Mouse (Mus musculus): ENCODE measurements at regions not wholly inside any gene's neighbourhood (a gene's known extent, or its start where the extent isn't known, plus 50 kb on each side); places are given as distances from the start of the nearest gene placed in this dataset.

DNA sequence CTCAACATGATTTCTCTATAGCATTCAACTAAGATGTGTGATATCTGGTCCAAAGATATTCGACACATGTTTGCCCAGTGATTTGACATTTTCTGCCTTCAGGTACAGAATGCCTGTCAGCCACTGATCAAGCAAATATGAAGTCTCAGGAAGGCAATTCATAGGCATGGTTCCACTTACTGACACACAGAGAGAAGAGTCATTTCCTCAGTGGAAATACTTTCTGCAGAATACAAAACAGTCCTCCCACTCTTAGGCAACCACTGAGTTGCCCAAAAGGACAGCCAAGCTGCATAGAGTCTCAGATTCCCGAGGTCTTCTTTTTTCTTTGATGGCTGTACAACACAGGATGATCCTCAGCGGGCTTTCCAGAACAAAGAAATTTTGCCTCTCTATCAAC, 110.9 kb downstream of the Ndufa4 start:
- no peak for DNase-seq

GRCm38 (mm10) chr6:11793366-11793765, 113.9 kb downstream of the Ndufa4 start:
- peak; percentile 29 for DNase-seq

DNA sequence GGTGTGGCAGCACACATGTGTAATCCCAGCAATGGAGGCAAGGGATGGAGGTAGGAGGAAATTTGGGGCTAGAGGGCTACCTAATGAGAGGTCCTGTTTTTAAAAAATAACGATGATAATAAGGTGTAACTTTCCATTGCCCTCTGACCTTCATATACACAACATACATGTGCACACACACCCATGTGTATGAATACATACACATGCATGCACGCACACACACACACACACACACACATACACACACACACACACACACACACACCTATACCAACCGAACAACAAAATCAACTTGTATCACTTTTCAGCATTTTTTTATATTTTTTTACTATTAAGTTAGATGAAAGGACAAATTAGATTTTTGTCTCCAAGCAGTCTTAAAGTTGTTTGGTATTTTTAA, 115.1 kb downstream of the Ndufa4 start:
- no peak for DNase-seq

DNA sequence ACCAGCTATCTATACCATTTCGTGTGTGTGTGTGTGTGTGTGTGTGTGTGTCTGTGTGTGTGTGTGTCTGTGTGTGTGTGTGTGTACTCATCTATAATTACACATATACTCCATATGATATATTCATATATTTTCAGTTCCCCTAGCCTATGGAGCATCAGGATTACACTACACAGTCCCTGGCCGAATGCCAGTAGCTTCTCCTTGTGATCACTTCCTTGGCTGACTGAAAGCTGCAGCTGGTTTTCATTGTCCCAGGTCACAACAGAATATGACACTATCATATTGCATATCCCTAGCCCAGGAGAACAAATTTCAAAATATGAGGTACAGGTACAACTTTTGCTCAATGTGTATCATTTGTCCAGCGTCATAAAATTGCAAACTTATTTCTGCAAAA, 116.2 kb downstream of the Ndufa4 start:
- DNase-seq, result no peak

DNA sequence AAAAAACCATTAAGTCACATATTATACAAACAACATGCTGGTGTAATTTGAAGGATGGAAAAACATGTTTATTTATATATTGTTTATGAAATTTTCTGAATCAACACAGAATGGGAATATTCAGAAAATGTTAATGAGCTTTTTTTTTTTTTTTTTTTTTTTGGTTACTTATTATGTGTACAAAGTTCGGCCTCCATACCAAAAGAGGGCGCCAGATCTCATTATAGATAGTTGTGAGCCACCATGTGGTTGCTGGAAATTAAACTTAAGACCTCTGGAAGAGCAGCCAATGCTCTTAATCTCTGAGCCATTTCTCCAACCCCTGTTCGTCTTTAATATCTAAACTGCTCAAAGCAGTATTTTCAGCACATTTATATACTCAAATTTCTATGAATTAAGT, 133.3 kb downstream of the Ndufa4 start:
- DNase-seq, result peak; percentile 30

DNA sequence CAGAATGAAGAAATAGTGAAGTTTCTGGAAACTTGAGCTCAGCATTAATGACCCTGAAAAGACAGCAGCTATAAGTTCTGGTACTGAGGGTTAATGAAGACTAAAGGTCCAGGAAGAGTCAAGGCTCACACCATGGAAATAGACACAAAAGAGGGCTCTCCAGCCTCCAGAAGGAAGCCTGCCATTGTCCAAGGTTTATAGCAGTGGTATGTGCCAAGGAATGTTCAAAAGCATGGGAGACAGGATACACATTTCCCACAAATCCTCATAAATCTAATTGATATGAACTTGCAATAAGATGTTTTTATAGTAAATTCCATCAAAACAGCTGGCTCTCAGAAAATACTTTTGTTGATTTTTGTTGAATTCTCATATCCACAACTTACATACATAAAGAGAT, 144.4 kb downstream of the Ndufa4 start:
- DNase-seq, result no peak

DNA sequence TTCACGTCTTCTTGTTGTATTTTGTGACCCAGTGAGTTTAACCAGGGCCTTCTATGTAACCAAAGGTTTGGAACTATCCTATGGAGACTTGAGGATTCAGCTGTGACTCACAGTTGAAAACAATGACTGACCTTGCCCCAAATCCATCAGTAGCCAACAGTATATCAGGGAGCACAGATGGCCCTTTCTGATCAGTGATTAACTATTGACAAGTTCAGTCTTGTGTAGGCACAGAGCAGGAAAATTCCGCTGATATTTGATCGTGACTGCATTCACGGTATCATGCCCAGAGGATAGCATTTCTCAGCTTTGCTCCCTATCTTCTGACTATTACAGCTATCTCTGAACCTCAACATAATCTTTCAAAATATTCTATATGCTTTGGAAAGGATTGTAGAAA, 169.6 kb downstream of the Ndufa4 start:
- no peak for DNase-seq

- DNase-seq, result no peak
These were observed 176.2 kb downstream of the Ndufa4 start for GRCm38 (mm10) chr6:11731126-11731525.

DNA sequence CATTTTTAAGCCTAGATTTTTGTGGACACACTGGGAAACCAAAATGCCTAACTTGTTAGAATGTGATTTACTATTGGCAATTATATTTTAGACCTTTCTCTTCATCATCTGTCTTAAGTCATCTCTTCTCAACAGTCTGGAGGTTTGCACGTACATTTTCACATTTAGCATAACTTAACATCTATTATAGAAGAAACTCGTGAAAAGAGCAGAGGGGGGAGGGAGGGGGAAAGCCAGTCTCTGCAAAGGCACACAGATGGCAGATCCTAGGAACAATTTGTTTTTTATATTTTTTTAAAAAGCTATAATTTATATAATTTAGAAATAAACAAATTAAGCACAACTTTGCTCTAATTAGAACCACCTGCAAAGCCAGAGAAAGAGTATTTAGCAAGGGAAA, 176.6 kb downstream of the Ndufa4 start:
- no peak for DNase-seq

DNA sequence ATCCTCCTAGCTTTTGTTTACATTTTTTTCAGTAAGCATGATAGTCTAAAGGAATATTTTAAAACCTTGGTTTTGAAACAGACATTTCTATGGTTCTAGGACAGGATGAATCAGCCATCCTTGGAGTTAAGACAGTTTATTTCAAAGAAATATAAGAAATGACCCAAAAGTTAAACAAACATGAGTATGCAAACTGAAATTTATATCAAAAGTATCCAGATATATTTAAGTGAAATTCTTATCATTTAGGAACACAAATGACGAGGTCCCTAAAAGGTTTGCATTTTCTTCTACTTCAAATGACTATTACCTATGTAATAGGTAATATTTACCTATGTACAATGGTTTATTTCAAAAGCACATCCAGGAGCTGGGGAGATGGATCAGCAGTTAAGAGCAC, 179.5 kb downstream of the Ndufa4 start:
- no peak for DNase-seq

DNA sequence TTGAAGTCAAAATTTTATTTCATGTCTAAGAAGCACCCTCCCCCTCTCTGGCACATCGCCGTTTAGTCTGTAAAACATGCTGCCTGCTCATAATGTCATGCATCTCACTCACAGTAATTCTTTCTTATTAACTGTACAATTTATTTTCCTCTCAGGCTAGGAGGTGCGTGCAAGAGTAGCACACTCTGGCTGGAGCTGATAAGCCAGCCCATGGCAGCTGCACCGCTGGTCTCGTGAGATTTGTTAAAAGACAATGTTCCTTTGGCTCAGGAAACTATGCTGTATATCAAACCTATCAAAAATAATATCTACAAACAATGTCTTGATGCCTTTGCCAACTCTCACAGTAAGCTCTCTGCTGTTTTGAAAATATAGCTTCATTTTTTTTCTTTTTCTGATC, 179.9 kb downstream of the Ndufa4 start:
- no peak for DNase-seq

- DNase-seq, result no peak
These were observed 183.8 kb downstream of the Ndufa4 start for GRCm38 (mm10) chr6:11723519-11723918.

DNA sequence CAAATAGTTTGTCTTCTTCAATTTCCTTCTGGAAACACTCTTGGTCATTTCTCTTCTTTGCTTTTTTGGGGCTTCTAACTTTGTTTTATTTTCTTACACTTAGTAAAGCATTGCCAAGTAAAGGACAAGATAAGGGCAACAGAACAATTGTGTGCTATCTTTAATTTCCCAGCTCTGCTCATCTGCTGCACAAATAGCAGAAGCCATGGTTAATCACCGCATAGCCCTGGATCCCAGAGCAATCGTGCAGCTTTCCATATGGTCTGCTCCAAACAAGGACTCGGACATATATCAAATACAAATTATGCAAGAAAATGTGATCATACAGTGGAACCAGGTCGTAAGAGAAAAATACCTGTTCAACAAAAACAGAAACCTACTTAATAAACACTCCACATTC, 187.0 kb downstream of the Ndufa4 start:
- DNase-seq, result no peak

DNA sequence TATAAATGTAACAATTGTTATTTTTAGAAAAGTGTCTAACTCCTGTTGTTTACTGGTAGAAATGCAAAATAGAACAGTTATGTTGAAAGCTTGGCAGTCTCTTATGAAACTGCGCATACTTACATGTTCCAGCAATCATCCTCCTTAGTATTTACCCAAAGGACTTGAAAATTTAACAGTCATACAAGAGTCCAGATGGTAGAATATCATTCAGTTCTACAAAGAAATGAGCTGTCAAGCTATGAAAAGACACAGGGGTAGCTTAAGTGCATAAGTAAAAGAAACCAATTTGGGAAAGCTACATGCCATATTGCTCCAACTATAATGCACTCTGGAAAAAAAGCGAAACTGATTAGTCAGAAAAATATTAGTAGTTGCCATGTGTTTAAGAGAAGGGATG, 196.7 kb downstream of the Ndufa4 start:
- DNase-seq, result no peak

DNA sequence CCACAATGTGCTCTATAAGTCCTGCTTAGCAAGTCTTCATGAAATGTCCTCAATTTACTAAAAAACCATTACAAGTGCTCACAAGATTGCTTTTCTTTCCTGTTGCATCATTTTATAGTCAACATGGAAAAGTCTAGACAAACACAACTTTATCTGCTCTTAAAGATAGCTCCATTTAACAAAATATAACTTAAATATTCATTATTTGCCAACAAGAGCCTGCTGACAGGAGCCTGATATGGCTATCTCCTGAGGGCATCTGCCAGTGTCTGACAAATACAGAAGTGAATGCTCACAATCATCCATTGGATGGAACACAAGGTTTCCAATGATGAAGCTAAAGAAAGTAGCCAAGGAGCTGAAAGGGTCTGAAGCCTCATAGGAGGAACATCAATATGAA, 197.8 kb downstream of the Ndufa4 start:
- DNase-seq, result no peak

All from thymus, postnatal 14 days (tissue).